Mouse (Mus musculus) lung, embryonic 16.5 days (tissue): ENCODE measurements around the gene Gsk3b. TPM values are rescaled to one million over a fixed set of nuclear protein-coding genes. Genes with fewer than 3 reads are reported as not detected.
"Not testable (repeated sequence)": the region's sequence is repeated elsewhere in the genome, so short reads cannot be mapped to it uniquely, and the experiment has no call there.

Experiments
- ATAC-seq: fragments of 200-750 bp; cut with Nextera tagmentation; 2 replicates; pipeline ENCODE4 v1.8.0; 2017; ENCODE audit warnings: low read depth, mild to moderate bottlenecking, moderate library complexity
- H3K27ac ChIP-seq: fragments of 300-500 bp; sonication (generic); 2 replicates; pipeline ENCODE4 v1.5.1; 2014; ENCODE audit warnings: mild to moderate bottlenecking, control low read depth, low read length
- H3K27me3 ChIP-seq: fragments of 300-500 bp; sonication (generic); 2 replicates; pipeline ENCODE4 v1.6.1; 2014; ENCODE audit warnings: low read depth, low read length, mixed read lengths; ENCODE audit not compliant: control insufficient read depth, insufficient read depth
- H3K36me3 ChIP-seq: fragments of 300-500 bp; sonication (generic); 2 replicates; pipeline ENCODE4 v1.6.1; 2014; ENCODE audit warnings: low read length; ENCODE audit not compliant: control insufficient read depth, insufficient read depth
- H3K4me1 ChIP-seq: fragments of 300-500 bp; sonication (generic); replicated peaks from 2 replicates; pipeline ENCODE4 v1.6.1; 2014; ENCODE audit warnings: low read length, mixed read lengths; ENCODE audit not compliant: control insufficient read depth, insufficient read depth
- H3K4me2 ChIP-seq: fragments of 300-500 bp; sonication (generic); 2 replicates; pipeline ENCODE4 v1.6.1; 2014; ENCODE audit warnings: low read depth, low read length, control low read depth
- H3K4me3 ChIP-seq: fragments of 300-500 bp; sonication (generic); 2 replicates; pipeline ENCODE4 v1.5.1; 2014; ENCODE audit warnings: mild to moderate bottlenecking, low read length, control low read depth
- H3K9ac ChIP-seq: fragments of 300-500 bp; sonication (generic); 2 replicates; pipeline ENCODE4 v1.6.1; 2014; ENCODE audit warnings: low read length, control low read depth
- H3K9me3 ChIP-seq: fragments of 300-500 bp; sonication (generic); 2 replicates; pipeline ENCODE4 v1.6.1; 2016; ENCODE audit warnings: low read length; ENCODE audit not compliant: control insufficient read depth
- WGBS: fragments of 180-500 bp; shearing (Covaris S2); extraction: QIAGEN DNeasy Blood & Tissue Kit; methylation state at CpG from one replicate; pipeline ENCODE4 v1.1.7; 2014; 5-methylcytosine and 5-hydroxymethylcytosine counted together
- polyA plus RNA-seq: library from polyadenylated mRNA; unstranded; fragments of >200 nt; fragmentation: Nextera tagmentation; extraction: Ambion mirVana; gene quantifications from 2 replicates; pipeline ENCODE4 v1.2.1, GENCODE M21; 2015

The Gsk3b gene
- polyA plus RNA-seq, 1 experiment from 2014 or later: 47.3 TPM

GRCm38 (mm10) chr16:38191460-38191859 lies 102.7 kb downstream of the Gsk3b start:
- H3K9me3 ChIP-seq: no peaks in the 10 kb centered on the region
- H3K27me3 ChIP-seq: no peaks in the 10 kb centered on the region
- H3K27ac ChIP-seq: no peak overlapping the region
- ATAC-seq: no peak
- no peak overlapping the region for H3K4me2 ChIP-seq
- no peak overlapping the region for H3K4me3 ChIP-seq
- WGBS: 83% methylated on average over 6 of the region's 6 CpGs
- no peaks in the 10 kb centered on the region for H3K4me1 ChIP-seq
- peaks cover 20% of the 10 kb centered on the region for H3K36me3 ChIP-seq
- H3K9ac ChIP-seq: no peak overlapping the region

- Histone ChIP-seq H3K27ac (no peak overlapping the region), H3K4me2 (no peak overlapping the region), H3K9me3 (no peaks in the 10 kb centered on the region), H3K9ac (no peak overlapping the region), H3K27me3 (no peaks in the 10 kb centered on the region), H3K36me3 (peaks cover 20% of the 10 kb centered on the region), H3K4me3 (no peak overlapping the region), H3K4me1 (no peaks in the 10 kb centered on the region)
- WGBS: 70% methylated on average over 6 of the region's 6 CpGs
- ATAC-seq: no peak
Measured at GRCm38 (mm10) chr16:38192640-38193039, 103.8 kb downstream of the Gsk3b start.

GRCm38 (mm10) chr16:38197299-38197698 lies 108.5 kb downstream of the Gsk3b start:
- no peak overlapping the region for H3K4me2 ChIP-seq
- H3K27ac ChIP-seq: no peak overlapping the region
- no peaks in the 10 kb centered on the region for H3K4me1 ChIP-seq
- no peaks in the 10 kb centered on the region for H3K9me3 ChIP-seq
- WGBS: 60% methylated on average over 4 of the region's 4 CpGs
- peaks cover 19% of the 10 kb centered on the region for H3K36me3 ChIP-seq
- no peaks in the 10 kb centered on the region for H3K27me3 ChIP-seq
- ATAC-seq: peak; percentile 41; the same call in 1 of the 2 replicates
- no peak overlapping the region for H3K9ac ChIP-seq
- no peak overlapping the region for H3K4me3 ChIP-seq

- no peaks in the 10 kb centered on the region for H3K27me3 ChIP-seq
- H3K36me3 ChIP-seq: peaks cover 24% of the 10 kb centered on the region
- no peak overlapping the region for H3K4me2 ChIP-seq
- 89% methylated on average over 7 of the region's 7 CpGs for WGBS
- H3K4me1 ChIP-seq: no peaks in the 10 kb centered on the region
- H3K9me3 ChIP-seq: no peaks in the 10 kb centered on the region
- H3K9ac ChIP-seq: no peak overlapping the region
- no peak overlapping the region for H3K4me3 ChIP-seq
- no peak for ATAC-seq
- H3K27ac ChIP-seq: no peak overlapping the region
Measured at GRCm38 (mm10) chr16:38205272-38205671, 116.5 kb downstream of the Gsk3b start.

GRCm38 (mm10) chr16:38222491-38222890 lies 133.7 kb downstream of the Gsk3b start:
- not testable (repeated sequence) for H3K9me3 ChIP-seq, H3K27ac ChIP-seq, H3K27me3 ChIP-seq, ATAC-seq, H3K9ac ChIP-seq, H3K4me2 ChIP-seq, H3K4me3 ChIP-seq, H3K4me1 ChIP-seq
- WGBS: 92% methylated on average over 4 of the region's 5 CpGs
- peaks cover 18% of the 10 kb centered on the region for H3K36me3 ChIP-seq

GRCm38 (mm10) chr16:38236936-38237585 lies 148.3 kb downstream of the Gsk3b start:
- 46% methylated on average over 4 of the region's 4 CpGs for WGBS
- no peaks in the 10 kb centered on the region for H3K9me3 ChIP-seq
- no peaks in the 10 kb centered on the region for H3K27me3 ChIP-seq
- no peak overlapping the region for H3K9ac ChIP-seq
- no peak for ATAC-seq
- H3K4me1 ChIP-seq: no peaks in the 10 kb centered on the region
- no peak overlapping the region for H3K4me3 ChIP-seq
- no peak overlapping the region for H3K4me2 ChIP-seq
- peaks cover 7% of the 10 kb centered on the region; the same call in 1 of the 2 replicates for H3K36me3 ChIP-seq
- no peak overlapping the region for H3K27ac ChIP-seq

- peaks cover 7% of the 10 kb centered on the region; the same call in 1 of the 2 replicates for H3K36me3 ChIP-seq
- H3K9me3 ChIP-seq: no peaks in the 10 kb centered on the region
- H3K27me3 ChIP-seq: no peaks in the 10 kb centered on the region
- no peak overlapping the region for H3K9ac ChIP-seq
- H3K4me3 ChIP-seq: no peak overlapping the region
- no peak overlapping the region for H3K4me2 ChIP-seq
- H3K4me1 ChIP-seq: no peaks in the 10 kb centered on the region
- H3K27ac ChIP-seq: no peak overlapping the region
- whole genome bisulfite sequencing: 74% methylated on average over 5 of the region's 5 CpGs
- ATAC-seq: no peak
Measured at GRCm38 (mm10) chr16:38239729-38240128, 150.9 kb downstream of the Gsk3b start.

- 94% methylated on average over 10 of the region's 10 CpGs for WGBS
- H3K27ac ChIP-seq: no peak overlapping the region
- no peak overlapping the region for H3K4me3 ChIP-seq
- no peaks in the 10 kb centered on the region for H3K27me3 ChIP-seq
- no peak overlapping the region for H3K4me2 ChIP-seq
- no peak; the same call in 1 of the 2 replicates for ATAC-seq
- no peak overlapping the region for H3K9ac ChIP-seq
- H3K36me3 ChIP-seq: peaks cover 7% of the 10 kb centered on the region; the same call in 1 of the 2 replicates
- H3K4me1 ChIP-seq: no peaks in the 10 kb centered on the region
- H3K9me3 ChIP-seq: no peaks in the 10 kb centered on the region
Measured at GRCm38 (mm10) chr16:38240167-38240566, 151.4 kb downstream of the Gsk3b start.

- no peak overlapping the region for H3K9ac ChIP-seq
- 85% methylated on average over 6 of the region's 6 CpGs for WGBS
- no peaks in the 10 kb centered on the region for H3K27me3 ChIP-seq
- H3K27ac ChIP-seq: no peak overlapping the region
- ATAC-seq: no peak
- H3K4me3 ChIP-seq: no peak overlapping the region
- 0 out of 2 replicates have a peak, but pooled peaks cover 2% of the 10 kb centered on the region for H3K4me1 ChIP-seq
- no peak overlapping the region for H3K4me2 ChIP-seq
- peaks cover 9% of the 10 kb centered on the region; the same call in 1 of the 2 replicates for H3K36me3 ChIP-seq
- H3K9me3 ChIP-seq: no peaks in the 10 kb centered on the region
Measured at GRCm38 (mm10) chr16:38244111-38244510, 155.3 kb downstream of the Gsk3b start.
